Mouse (Mus musculus): Measurements from ENCODE around the gene Prdm5. TPM values are rescaled to one million over a fixed set of nuclear protein-coding genes. Genes with fewer than 3 reads are reported as not detected.

The Prdm5 gene
- polyA plus RNA-seq, 2 experiments: 26.0 to 26.4 TPM

DNA sequence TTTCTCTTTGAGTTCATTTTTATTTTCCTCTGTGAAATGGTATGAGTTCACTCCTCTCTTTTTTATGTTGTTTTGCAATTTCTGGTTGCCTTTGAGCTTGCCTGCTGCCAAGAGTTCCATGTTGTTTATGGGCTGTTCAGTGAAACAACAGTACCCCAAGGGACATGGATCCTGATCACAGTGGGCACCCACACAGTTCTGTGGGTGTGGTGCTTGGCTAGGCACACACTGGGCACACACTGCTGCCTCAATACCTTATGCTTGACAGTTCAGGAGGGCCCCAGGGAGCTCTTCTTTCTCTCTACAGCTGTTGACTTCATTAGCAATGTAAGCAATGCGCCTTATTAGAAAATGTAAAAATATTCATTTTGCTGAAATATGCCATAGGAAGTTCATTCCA, 110.0 kb downstream of the Prdm5 start:
- no peak for TF ChIP-seq POLR2A (IDR thresholded peaks at IDR 0.05; ENCODE audit: borderline replicate concordance, extremely low read depth, insufficient read depth, insufficient read length)
- Histone ChIP-seq H3K4me3 (replicated peaks; ENCODE audit: low read length) (no peak overlapping the region), H3K4me1 (ENCODE audit: control insufficient read depth, insufficient read depth, low read length) (no peaks in the 10 kb centered on the region), H3K9me3 (ENCODE audit: control insufficient read depth, low read length) (no peaks in the 10 kb centered on the region), H3K4me2 (replicated peaks; ENCODE audit: low read depth, low read length, severe bottlenecking) (no peak overlapping the region), H3K27ac (replicated peaks; ENCODE audit: low read depth, low read length) (no peak overlapping the region), H3K9ac (ENCODE audit: low read depth, low read length, severe bottlenecking) (no peak overlapping the region), H3K27me3 (ENCODE audit: control insufficient read depth, insufficient read depth, low read length) (no peaks in the 10 kb centered on the region), H3K36me3 (ENCODE audit: control insufficient read depth, insufficient read depth, low read length) (peaks cover 25% of the 10 kb centered on the region)
- no peak for DNase-seq (ENCODE audit: low spot score)
- ATAC-seq (ENCODE audit: low FRiP score, low read depth): no peak
- 94% methylated on average over 1 of the region's 1 CpGs for WGBS

DNA sequence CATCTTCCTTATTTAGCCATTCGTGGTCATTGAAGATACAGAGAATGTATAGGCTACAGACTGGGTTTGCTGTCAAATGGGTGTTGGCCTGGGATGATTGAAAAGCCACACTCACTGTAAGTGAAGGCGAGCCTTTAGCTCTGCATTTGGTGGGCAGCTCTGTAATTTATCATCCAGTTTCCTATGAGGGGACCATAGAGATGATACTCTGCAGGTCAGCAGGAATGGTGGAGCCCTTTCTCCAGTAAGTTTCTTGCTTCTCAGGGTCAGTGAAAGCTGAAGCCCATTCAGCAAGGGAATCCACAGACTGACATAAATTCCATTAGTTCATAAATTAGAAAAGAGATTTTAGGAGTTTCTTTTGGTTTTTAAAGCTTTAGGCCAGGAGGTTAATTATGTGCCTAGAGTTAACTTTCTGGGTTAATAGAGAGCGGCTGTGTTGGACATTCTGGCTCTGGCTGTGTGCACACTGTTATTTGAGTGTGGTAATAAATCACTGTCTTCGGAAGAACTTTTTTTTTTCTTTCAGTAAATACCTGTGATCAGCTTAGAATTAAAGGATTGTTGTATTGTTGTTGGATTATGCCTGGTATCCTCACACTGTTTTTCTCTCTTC, 113.4 kb downstream of the Prdm5 start:
- 34% methylated on average over 4 of the region's 4 CpGs for whole genome bisulfite sequencing

DNA sequence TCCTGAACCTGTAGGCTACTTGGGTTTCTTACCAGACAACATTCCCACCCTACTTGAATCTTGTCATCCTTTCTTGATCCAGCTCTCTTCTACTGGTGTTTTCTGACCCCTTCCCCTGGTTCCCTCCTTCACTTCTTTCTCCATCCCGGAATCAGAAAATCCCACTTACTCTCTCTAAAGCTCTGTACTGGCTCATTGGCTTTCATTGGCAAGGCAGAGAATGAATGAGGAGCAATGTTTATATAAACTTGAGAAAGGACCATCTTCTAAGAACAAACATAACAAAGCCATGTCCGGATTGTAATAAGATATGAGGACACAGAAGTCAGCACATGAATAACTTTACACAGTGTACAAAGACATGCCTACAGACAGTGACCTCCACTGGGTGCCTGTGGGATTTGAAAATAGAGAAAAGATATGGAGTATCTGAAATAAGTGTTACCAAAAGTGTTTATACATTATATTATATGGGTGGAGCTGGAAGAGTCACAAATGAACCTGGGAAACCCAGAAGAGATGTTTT, 127.9 kb downstream of the Prdm5 start:
- H3K36me3 ChIP-seq (ENCODE audit: control insufficient read depth, insufficient read depth, low read length): peaks cover 27% of the 10 kb centered on the region
- H3K4me2 ChIP-seq (replicated peaks; ENCODE audit: low read depth, low read length, severe bottlenecking): no peak overlapping the region
- DNase-seq (ENCODE audit: low spot score): no peak
- ATAC-seq (ENCODE audit: low FRiP score, low read depth): no peak
- no peaks in the 10 kb centered on the region for H3K27me3 ChIP-seq (ENCODE audit: control insufficient read depth, insufficient read depth, low read length)
- no peaks in the 10 kb centered on the region; the same call in 1 of the 2 replicates for H3K4me1 ChIP-seq (ENCODE audit: control insufficient read depth, insufficient read depth, low read length)
- H3K9me3 ChIP-seq (ENCODE audit: control insufficient read depth, low read length): no peaks in the 10 kb centered on the region
- 95% methylated on average over 2 of the region's 2 CpGs for WGBS
- no peak overlapping the region for H3K9ac ChIP-seq (ENCODE audit: low read depth, low read length, severe bottlenecking)
- TF ChIP-seq POLR2A (IDR thresholded peaks at IDR 0.05; ENCODE audit: borderline replicate concordance, extremely low read depth, insufficient read depth, insufficient read length): no peak
- H3K27ac ChIP-seq (replicated peaks; ENCODE audit: low read depth, low read length): no peak overlapping the region
- no peak overlapping the region for H3K4me3 ChIP-seq (replicated peaks; ENCODE audit: low read length)

More for the DNA sequence above, 113.4 kb downstream of the Prdm5 start:
- TF ChIP-seq POLR2A (IDR thresholded peaks at IDR 0.05; ENCODE audit: borderline replicate concordance, extremely low read depth, insufficient read depth, insufficient read length): no peak
- Histone ChIP-seq H3K27ac (replicated peaks; ENCODE audit: low read depth, low read length) (no peak overlapping the region), H3K9me3 (ENCODE audit: control insufficient read depth, low read length) (no peaks in the 10 kb centered on the region), H3K4me1 (ENCODE audit: control insufficient read depth, insufficient read depth, low read length) (no peaks in the 10 kb centered on the region), H3K36me3 (ENCODE audit: control insufficient read depth, insufficient read depth, low read length) (peaks cover 16% of the 10 kb centered on the region), H3K4me2 (replicated peaks; ENCODE audit: low read depth, low read length, severe bottlenecking) (no peak overlapping the region), H3K9ac (ENCODE audit: low read depth, low read length, severe bottlenecking) (no peak overlapping the region), H3K27me3 (ENCODE audit: control insufficient read depth, insufficient read depth, low read length) (no peaks in the 10 kb centered on the region), H3K4me3 (replicated peaks; ENCODE audit: low read length) (no peak overlapping the region)
- no peak for DNase-seq (ENCODE audit: low spot score)
- ATAC-seq (ENCODE audit: low FRiP score, low read depth): no peak

DNA sequence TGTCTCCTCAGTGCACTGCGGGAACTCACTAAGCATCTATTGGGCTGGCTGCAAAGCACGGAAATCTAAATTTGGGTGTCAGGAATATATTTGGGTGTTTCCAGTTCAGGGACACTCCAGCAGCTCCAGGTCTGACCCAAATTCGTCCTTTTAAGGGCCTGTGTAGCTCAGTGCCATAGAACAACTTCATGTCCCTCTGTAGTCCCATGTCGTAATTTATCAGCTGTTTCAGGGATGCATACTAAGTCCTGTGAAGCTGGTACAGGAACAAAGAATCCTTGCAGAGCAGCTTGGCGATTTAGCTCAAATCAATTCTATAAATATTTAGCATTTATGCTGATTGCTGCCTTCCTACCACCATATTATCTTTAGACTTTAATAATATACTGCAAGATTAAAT, 136.6 kb downstream of the Prdm5 start:
- WGBS: 88% methylated on average over 5 of the region's 5 CpGs
- Histone ChIP-seq H3K9ac (ENCODE audit: low read depth, low read length, severe bottlenecking) (no peak overlapping the region), H3K27me3 (ENCODE audit: control insufficient read depth, insufficient read depth, low read length) (no peaks in the 10 kb centered on the region), H3K4me2 (replicated peaks; ENCODE audit: low read depth, low read length, severe bottlenecking) (no peak overlapping the region), H3K9me3 (ENCODE audit: control insufficient read depth, low read length) (no peaks in the 10 kb centered on the region), H3K27ac (replicated peaks; ENCODE audit: low read depth, low read length) (no peak overlapping the region), H3K4me1 (ENCODE audit: control insufficient read depth, insufficient read depth, low read length) (peaks cover 3% of the 10 kb centered on the region; the same call in 1 of the 2 replicates), H3K4me3 (replicated peaks; ENCODE audit: low read length) (no peak overlapping the region), H3K36me3 (ENCODE audit: control insufficient read depth, insufficient read depth, low read length) (0 out of 2 replicates have a peak, but pooled peaks cover 7% of the 10 kb centered on the region)
- no peak for DNase-seq (ENCODE audit: low spot score)
- ATAC-seq (ENCODE audit: low FRiP score, low read depth): no peak
- TF ChIP-seq POLR2A (IDR thresholded peaks at IDR 0.05; ENCODE audit: borderline replicate concordance, extremely low read depth, insufficient read depth, insufficient read length): no peak

DNA sequence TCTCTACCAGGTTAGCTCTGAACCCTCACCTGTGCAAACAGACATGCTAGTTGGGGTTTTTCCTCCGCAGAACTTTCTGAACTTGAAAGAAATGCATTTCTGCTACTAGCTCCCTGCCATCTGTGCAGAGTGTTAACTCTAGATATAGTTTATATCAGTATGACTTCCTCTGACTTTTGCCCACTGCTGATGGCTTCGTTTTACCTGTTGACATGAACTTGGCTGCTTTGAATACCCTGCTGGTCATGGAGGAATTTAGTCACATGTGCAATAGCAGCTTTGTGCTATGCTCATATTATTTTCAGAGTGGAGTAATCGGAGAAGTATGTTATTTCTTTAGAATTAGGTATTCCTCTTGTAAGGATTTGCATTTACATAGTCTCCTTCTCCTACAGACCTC, 142.9 kb downstream of the Prdm5 start:
- no peak overlapping the region for H3K4me2 ChIP-seq (replicated peaks; ENCODE audit: low read depth, low read length, severe bottlenecking)
- WGBS: 81% methylated on average over 3 of the region's 3 CpGs

More for the DNA sequence above, 142.9 kb downstream of the Prdm5 start:
- H3K9ac ChIP-seq (ENCODE audit: low read depth, low read length, severe bottlenecking): no peak overlapping the region
- DNase-seq (ENCODE audit: low spot score) (no peak), ATAC-seq (ENCODE audit: low FRiP score, low read depth) (no peak)
- H3K4me1 ChIP-seq (ENCODE audit: control insufficient read depth, insufficient read depth, low read length): peaks cover 7% of the 10 kb centered on the region
- no peaks in the 10 kb centered on the region for H3K36me3 ChIP-seq (ENCODE audit: control insufficient read depth, insufficient read depth, low read length)
- no peak overlapping the region for H3K4me3 ChIP-seq (replicated peaks; ENCODE audit: low read length)
- H3K27ac ChIP-seq (replicated peaks; ENCODE audit: low read depth, low read length): no peak overlapping the region
- no peak for TF ChIP-seq POLR2A (IDR thresholded peaks at IDR 0.05; ENCODE audit: borderline replicate concordance, extremely low read depth, insufficient read depth, insufficient read length)
- no peaks in the 10 kb centered on the region for H3K27me3 ChIP-seq (ENCODE audit: control insufficient read depth, insufficient read depth, low read length)
- H3K9me3 ChIP-seq (ENCODE audit: control insufficient read depth, low read length): no peaks in the 10 kb centered on the region
